Mouse (Mus musculus) neural tube, embryonic 10.5 days (tissue): ENCODE measurements around the gene Dusp12.
A peak's percentile ranks its signal among the peaks of the same experiment; 100 is the strongest.

Experiments used
- DNase-seq: peaks from one replicate; pipeline ENCODE4 v3.0.0-alpha.2; 2017; ENCODE audit warnings: low spot score; ENCODE audit errors: extremely low spot score

Gene Dusp12

GRCm38 (mm10) chr1:170898413-170899075, 13.2 kb upstream of the Dusp12 start:
- no peak for DNase-seq

- no peak for DNase-seq
Observed at GRCm38 (mm10) chr1:170896651-170897281, 11.4 kb upstream of the Dusp12 start.

- DNase-seq = no peak
Observed at GRCm38 (mm10) chr1:170894603-170895602, 9.6 kb upstream of the Dusp12 start.

GRCm38 (mm10) chr1:170892279-170892678, 6.9 kb upstream of the Dusp12 start:
- no peak for DNase-seq

GRCm38 (mm10) chr1:170891646-170892045, 6.3 kb upstream of the Dusp12 start:
- DNase-seq = no peak

- DNase-seq = no peak
Observed at GRCm38 (mm10) chr1:170889310-170889709, 4.0 kb upstream of the Dusp12 start.

- DNase-seq = no peak
Observed at GRCm38 (mm10) chr1:170886044-170886458, 711 bp upstream of the Dusp12 start.

GRCm38 (mm10) chr1:170884390-170884789, 950 bp downstream of the Dusp12 start:
- no peak for DNase-seq

GRCm38 (mm10) chr1:170882915-170883485, 2.3 kb downstream of the Dusp12 start:
- no peak for DNase-seq

GRCm38 (mm10) chr1:170876906-170877305, 8.4 kb downstream of the Dusp12 start:
- no peak for DNase-seq

GRCm38 (mm10) chr1:170875676-170876075, 9.7 kb downstream of the Dusp12 start:
- no peak for DNase-seq

- no peak for DNase-seq
Observed at GRCm38 (mm10) chr1:170871961-170872360, 13.4 kb downstream of the Dusp12 start.

GRCm38 (mm10) chr1:170871402-170871801, 13.9 kb downstream of the Dusp12 start:
- no peak for DNase-seq

- DNase-seq = no peak
Observed at GRCm38 (mm10) chr1:170868905-170869283, 16.4 kb downstream of the Dusp12 start.

- peak; percentile 80 for DNase-seq
Observed at GRCm38 (mm10) chr1:170868107-170868904, 17.0 kb downstream of the Dusp12 start.

GRCm38 (mm10) chr1:170867691-170868105, 17.6 kb downstream of the Dusp12 start, which contains the start of gene Atf6:
Atf6 (minus strand) TSS chr1:170867771.
- peak; percentile 97 for DNase-seq

- DNase-seq = no peak
Observed at GRCm38 (mm10) chr1:170866992-170867690, 18.2 kb downstream of the Dusp12 start.

GRCm38 (mm10) chr1:170865406-170865805, 19.9 kb downstream of the Dusp12 start:
- DNase-seq = no peak

GRCm38 (mm10) chr1:170864754-170865153, 20.6 kb downstream of the Dusp12 start:
- DNase-seq = no peak

- DNase-seq = no peak
Observed at GRCm38 (mm10) chr1:170864234-170864633, 21.1 kb downstream of the Dusp12 start.
